Mouse (Mus musculus) G1E (cell line): ENCODE measurements around the gene Tprgl. TPM values are rescaled to one million over a fixed set of nuclear protein-coding genes. Genes with fewer than 3 reads are reported as not detected.

Experiments used
- ATAC-seq: 2 replicates; pipeline ENCODE4 v1.8.0; 2016; ENCODE audit warnings: mild to moderate bottlenecking; ENCODE audit not compliant: insufficient number of reproducible peaks, poor library complexity, low FRiP score, severe bottlenecking; ENCODE audit errors: extremely low read depth
- DNase-seq: peaks from one replicate; pipeline ENCODE4 v3.0.0; 2012; ENCODE audit warnings: low spot score
- H3K27me3 ChIP-seq: 2 replicates; pipeline ENCODE4 v1.6.1; 2012; ENCODE audit warnings: mild to moderate bottlenecking, low read length, inconsistent platforms; ENCODE audit not compliant: insufficient read depth
- H3K36me3 ChIP-seq: replicated peaks from 2 replicates; pipeline ENCODE3; 2012; ENCODE audit warnings: mild to moderate bottlenecking, inconsistent platforms
- H3K4me1 ChIP-seq: 2 replicates; pipeline ENCODE4 v1.6.1; 2012; ENCODE audit warnings: low read depth, low read length, inconsistent platforms, mixed read lengths; ENCODE audit not compliant: insufficient read depth
- H3K4me3 ChIP-seq: 2 replicates; pipeline ENCODE4 v1.5.1; 2012; ENCODE audit warnings: low read depth, mild to moderate bottlenecking, inconsistent platforms, low read length, moderate library complexity, mixed read lengths
- H3K9me3 ChIP-seq: replicated peaks from 2 replicates; pipeline ENCODE4 v1.6.1; 2012; ENCODE audit warnings: inconsistent platforms
- CTCF ChIP-seq: IDR thresholded peaks from 2 replicates; pipeline ENCODE4 v1.5.1; 2012; ENCODE audit warnings: low read depth, low read length, inconsistent platforms, mixed read lengths
- GATA1 ChIP-seq: IDR thresholded peaks from 2 replicates; pipeline ENCODE4 v1.6.1; 2012; ENCODE audit warnings: borderline replicate concordance, low read length, inconsistent platforms, mixed read lengths
- GATA2 ChIP-seq: IDR thresholded peaks from 2 replicates; pipeline ENCODE4 v1.6.1; 2012; ENCODE audit warnings: low read depth, low read length, inconsistent platforms, borderline replicate concordance
- POLR2AphosphoS5 ChIP-seq: IDR thresholded peaks from 2 replicates; pipeline ENCODE4 v1.6.1; 2012; ENCODE audit warnings: low read depth, low read length, inconsistent platforms; ENCODE audit not compliant: insufficient replicate concordance
- TAL1 ChIP-seq: conservative IDR thresholded peaks from 2 replicates; pipeline ENCODE4 v1.6.1; 2012; ENCODE audit warnings: low read depth, low read length, inconsistent platforms, mixed read lengths
- polyA plus RNA-seq: library from polyadenylated mRNA; stranded (reverse); fragments of >175 nt; gene quantifications from 2 replicates; pipeline ENCODE4 v1.2.3, GENCODE M21; 2012
- total RNA-seq, 2 experiments: library from RNA; stranded (forward) in 1 of 2; stranded (reverse) in 1 of 2; fragments of 200-1000 nt in 1 of 2; fragments of >200 nt in 1 of 2; fragmentation: Nextera tagmentation in 1 of 2; gene quantifications; 2 replicates each; pipeline ENCODE4 v1.2.3; 2014 to 2017

The Tprgl gene
- total and polyA plus RNA-seq, 3 experiments, result 51.1 to 60.8 (median 55.8) TPM

DNA sequence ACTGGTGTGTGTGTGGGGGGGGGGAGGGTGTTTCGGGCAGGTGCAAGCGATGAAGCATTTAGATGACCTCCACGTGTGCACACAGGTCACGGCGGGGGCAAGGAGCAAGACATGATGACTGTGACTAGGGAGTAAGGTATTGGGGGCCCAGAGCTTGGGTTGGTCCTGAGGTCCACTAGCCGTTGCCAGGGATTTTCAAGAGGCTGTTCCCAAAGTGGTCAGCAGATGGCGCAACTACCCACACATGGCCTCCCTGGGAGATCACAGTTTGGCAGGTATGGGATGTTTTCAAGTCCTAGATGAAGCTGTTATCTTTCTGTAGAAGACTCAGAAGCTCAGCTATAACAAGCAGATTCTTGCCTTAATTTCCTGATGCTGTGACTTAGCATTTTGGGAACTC lies 2.8 kb upstream of the Tprgl start:
- H3K4me3 ChIP-seq, result no peak overlapping the region
- ATAC-seq (no peak), DNase-seq (peak; percentile 61)
- peaks cover 12% of the 10 kb centered on the region for H3K36me3 ChIP-seq
- H3K4me1 ChIP-seq, result peaks cover 32% of the 10 kb centered on the region
- no peaks in the 10 kb centered on the region for H3K9me3 ChIP-seq
- TF ChIP-seq CTCF (peak; percentile 72), POLR2AphosphoS5 (no peak)
- H3K27me3 ChIP-seq, result no peaks in the 10 kb centered on the region

- DNase-seq, result peak; percentile 43
- H3K9me3 ChIP-seq, result no peaks in the 10 kb centered on the region
These were observed 417 bp downstream of the Tprgl start for GRCm38 (mm10) chr4:154159961-154160537.

GRCm38 (mm10) chr4:154159002-154159401 lies 1.5 kb downstream of the Tprgl start:
- DNase-seq, result peak; percentile 85
- Histone ChIP-seq H3K27me3 (no peaks in the 10 kb centered on the region), H3K4me3 (peak overlapping the region; percentile 98; the same call in 1 of the 2 replicates), H3K36me3 (peaks cover 55% of the 10 kb centered on the region), H3K4me1 (peaks cover 52% of the 10 kb centered on the region), H3K9me3 (no peaks in the 10 kb centered on the region)
- peak; percentile 25 for ATAC-seq
- TF ChIP-seq CTCF (peak; percentile 99), GATA1 (no peak), POLR2AphosphoS5 (peak; percentile 68; the same call in 1 of the 2 replicates), TAL1 (no peak), GATA2 (no peak)

More at GRCm38 (mm10) chr4:154159961-154160537, 417 bp downstream of the Tprgl start:
- no peak for ATAC-seq
- TF ChIP-seq TAL1 (no peak), GATA2 (no peak), CTCF (no peak), POLR2AphosphoS5 (no peak), GATA1 (no peak)
- H3K36me3 ChIP-seq, result peaks cover 45% of the 10 kb centered on the region
- H3K27me3 ChIP-seq, result no peaks in the 10 kb centered on the region
- peaks cover 46% of the 10 kb centered on the region for H3K4me1 ChIP-seq
- peak overlapping the region; percentile 98 for H3K4me3 ChIP-seq

DNA sequence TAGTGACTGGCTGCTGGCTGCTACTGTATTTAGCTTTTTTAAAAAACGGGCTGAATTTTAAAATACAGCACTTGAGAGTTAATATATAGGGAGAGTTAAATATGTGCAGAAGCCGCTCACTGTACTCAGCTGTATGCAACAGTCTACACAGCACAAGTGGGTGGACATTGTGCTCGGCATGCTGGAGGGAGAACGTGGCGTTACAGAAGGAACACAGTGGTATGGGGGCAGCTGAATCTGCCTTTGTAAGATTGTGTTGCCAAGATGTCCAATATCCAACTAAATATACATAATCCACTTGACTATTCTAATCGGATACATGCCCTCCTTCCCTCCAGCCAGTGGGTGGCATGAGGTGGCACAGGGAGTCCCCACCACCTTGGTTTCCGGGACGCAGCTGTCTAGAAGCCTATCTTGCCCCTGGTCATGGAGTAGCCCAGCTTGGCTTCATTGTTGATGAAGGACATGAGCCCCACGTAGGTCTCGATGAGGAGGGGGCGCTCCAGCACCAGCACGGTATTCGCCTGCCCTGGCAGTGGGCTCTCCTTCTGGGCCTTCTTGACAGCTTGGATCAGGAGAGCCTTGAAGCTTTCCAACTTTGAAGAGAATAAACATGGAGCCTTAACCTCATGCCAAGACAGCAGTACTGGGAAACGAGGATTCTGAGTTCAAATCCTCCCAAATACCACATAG lies 2.4 kb downstream of the Tprgl start:
- ATAC-seq (no peak), DNase-seq (no peak)
- Histone ChIP-seq H3K4me1 (peaks cover 50% of the 10 kb centered on the region), H3K9me3 (no peaks in the 10 kb centered on the region), H3K27me3 (no peaks in the 10 kb centered on the region), H3K36me3 (peaks cover 62% of the 10 kb centered on the region), H3K4me3 (no peak overlapping the region)
- TF ChIP-seq POLR2AphosphoS5, result no peak
- TF ChIP-seq GATA1, result no peak
- TF ChIP-seq GATA2, result no peak
- TF ChIP-seq CTCF, result no peak
- TF ChIP-seq TAL1, result no peak

GRCm38 (mm10) chr4:154156050-154156449 lies 4.4 kb downstream of the Tprgl start:
- H3K9me3 ChIP-seq, result no peaks in the 10 kb centered on the region
- H3K4me3 ChIP-seq, result no peak overlapping the region
- peaks cover 37% of the 10 kb centered on the region for H3K4me1 ChIP-seq
- no peak for DNase-seq
- no peak for TF ChIP-seq GATA2
- TF ChIP-seq CTCF, result no peak
- no peak for TF ChIP-seq TAL1
- TF ChIP-seq GATA1, result no peak
- no peak for TF ChIP-seq POLR2AphosphoS5
- peaks cover 83% of the 10 kb centered on the region for H3K36me3 ChIP-seq
- no peaks in the 10 kb centered on the region; the same call in 1 of the 2 replicates for H3K27me3 ChIP-seq
- no peak for ATAC-seq

- DNase-seq (no peak), ATAC-seq (no peak)
- Histone ChIP-seq H3K27me3 (no peaks in the 10 kb centered on the region; the same call in 1 of the 2 replicates), H3K4me3 (no peak overlapping the region), H3K9me3 (no peaks in the 10 kb centered on the region), H3K4me1 (peaks cover 34% of the 10 kb centered on the region), H3K36me3 (peaks cover 98% of the 10 kb centered on the region)
- TF ChIP-seq POLR2AphosphoS5 (no peak), TAL1 (no peak), CTCF (no peak), GATA1 (no peak), GATA2 (no peak)
These were observed 6.4 kb downstream of the Tprgl start for GRCm38 (mm10) chr4:154154104-154154503.

- H3K36me3 ChIP-seq, result peaks cover 71% of the 10 kb centered on the region
- H3K4me3 ChIP-seq, result no peak overlapping the region
- peaks cover 30% of the 10 kb centered on the region for H3K4me1 ChIP-seq
- TF ChIP-seq TAL1 (no peak), POLR2AphosphoS5 (no peak), GATA2 (no peak), CTCF (no peak), GATA1 (no peak)
- DNase-seq (no peak), ATAC-seq (no peak)
- no peaks in the 10 kb centered on the region for H3K9me3 ChIP-seq
- H3K27me3 ChIP-seq, result peaks cover 1% of the 10 kb centered on the region; the same call in 1 of the 2 replicates
These were observed 14.1 kb downstream of the Tprgl start for GRCm38 (mm10) chr4:154146342-154146741.
